Mouse (Mus musculus) gastrocnemius, postnatal 4 days (tissue): Measurements from ENCODE around the gene Zfp354a. TPM values are rescaled to one million over a fixed set of nuclear protein-coding genes. Genes with fewer than 3 reads are reported as not detected.
A peak's percentile ranks its signal among the peaks of the same experiment; 100 is the strongest.
"Not testable (repeated sequence)": the region's sequence is repeated elsewhere in the genome, so short reads cannot be mapped to it uniquely, and the experiment has no call there.

Source experiments
- DNase-seq, 2 experiments: peaks; one replicate each; pipeline ENCODE4 v3.0.0; 2021 to 2022; ENCODE audit warnings: low spot score in 2 of 2, mixed read lengths in 2 of 2
- long read RNA-seq, 2 experiments: library from polyadenylated mRNA; stranded (forward); transcript quantifications; one replicate each; pipeline ENCODE4 v2.0.0; 2021
- total RNA-seq, 2 experiments: library from RNA; stranded (reverse); gene quantifications; 2 replicates each; pipeline ENCODE4 v1.2.3; 2021

The Zfp354a gene
- 1 to 10 TPM; 3.4 to 3.5 TPM for total RNA-seq
- long read RNA-seq, experiment 1, partial matches to known transcripts, result 0 of 2 reads
- long read RNA-seq, experiment 1, other reads (novel, unspliced or antisense), result 1 of 2 reads
- long read RNA-seq, experiment 2, partial matches to known transcripts, result 0 of 1 reads
- long read RNA-seq, experiment 2, other reads (novel, unspliced or antisense), result 1 of 1 reads

DNA sequence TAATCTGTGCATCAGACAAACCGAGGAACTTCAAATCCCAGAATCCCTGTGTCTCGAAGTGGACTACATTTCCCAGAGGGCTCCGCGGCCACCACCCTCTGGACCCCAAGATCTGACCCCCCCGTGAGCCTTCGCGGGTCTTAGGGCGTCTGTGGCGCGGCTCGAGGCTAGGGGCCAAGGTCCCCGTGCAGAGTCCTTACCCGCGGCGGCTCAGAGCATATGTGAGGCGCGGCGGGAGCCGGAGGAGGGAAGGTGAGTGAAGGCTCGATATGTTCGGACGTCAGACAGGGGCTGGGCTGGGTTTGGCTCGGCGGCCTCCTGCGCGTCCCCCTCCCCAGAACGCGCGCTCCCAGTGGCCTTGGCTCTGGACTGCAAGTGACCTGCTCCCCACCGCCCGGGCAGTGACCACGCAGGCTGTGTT, at the start of gene Zfp354a:
Zfp354a (plus strand) TSS at position 107 of the 421 bp plus-strand sequence.
- DNase-seq, result peak; percentile 41 to 73

DNA sequence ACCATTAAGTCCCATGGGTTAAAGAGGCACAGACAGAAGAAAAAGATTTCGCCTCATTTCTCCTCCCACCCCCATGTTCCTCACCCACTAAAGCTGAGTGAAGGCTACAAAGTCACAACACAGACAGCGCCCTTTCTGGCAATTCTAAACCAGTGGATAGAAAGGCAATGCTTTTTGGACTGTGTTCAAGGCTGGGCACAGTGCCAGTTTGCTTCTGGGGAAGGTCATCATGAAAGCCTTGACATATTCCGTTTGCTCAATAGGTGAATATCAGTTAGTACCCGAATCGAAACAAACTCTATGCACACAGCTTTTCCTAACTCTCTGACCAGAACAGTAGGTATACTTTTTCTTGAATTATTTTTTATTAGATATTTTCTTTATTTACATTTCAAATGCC, 47.2 kb upstream of the Zfp354a start:
- no peak for DNase-seq

DNA sequence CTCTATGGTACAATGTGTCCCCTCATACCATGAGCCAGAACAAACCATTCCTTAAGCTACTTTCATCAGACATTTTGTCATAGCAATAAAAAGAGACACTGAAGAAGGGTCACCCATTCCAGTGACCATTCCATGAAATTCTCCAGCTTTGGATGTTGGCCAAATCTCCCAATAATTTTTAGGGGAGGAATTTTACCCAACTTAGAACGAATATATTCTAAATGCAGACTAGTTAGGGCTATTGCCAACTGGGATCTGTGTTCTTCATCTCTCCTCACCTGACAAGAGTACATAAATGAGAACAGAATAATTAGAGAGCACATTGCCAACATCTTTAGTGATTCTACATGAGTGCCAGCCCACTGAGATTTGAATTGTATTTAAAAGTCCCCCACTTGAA, 45.1 kb upstream of the Zfp354a start, which contains the start of gene Olfr54:
Olfr54 (plus strand) TSS at position 301 of the 400 bp plus-strand sequence.
- no peak for DNase-seq

DNA sequence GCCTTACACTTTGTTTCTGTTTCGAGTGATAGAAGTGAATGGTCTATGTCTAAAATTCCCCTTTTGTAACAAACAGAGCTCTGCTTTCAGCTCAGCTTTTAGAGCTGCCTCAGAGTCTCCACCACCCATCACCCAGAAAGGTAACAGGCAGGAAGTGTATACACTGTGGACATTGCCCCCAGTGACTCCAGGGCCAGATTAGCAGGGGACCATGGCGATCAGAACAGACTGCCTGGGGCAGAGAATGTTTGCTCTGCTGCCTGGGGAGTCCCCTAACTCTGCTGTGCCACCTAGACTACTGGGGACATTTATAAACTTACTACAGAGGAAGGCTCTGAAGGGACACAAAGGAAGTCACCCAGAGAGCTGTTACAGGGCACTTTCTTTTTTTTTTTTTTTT, 42.7 kb upstream of the Zfp354a start:
- DNase-seq, result no peak

DNA sequence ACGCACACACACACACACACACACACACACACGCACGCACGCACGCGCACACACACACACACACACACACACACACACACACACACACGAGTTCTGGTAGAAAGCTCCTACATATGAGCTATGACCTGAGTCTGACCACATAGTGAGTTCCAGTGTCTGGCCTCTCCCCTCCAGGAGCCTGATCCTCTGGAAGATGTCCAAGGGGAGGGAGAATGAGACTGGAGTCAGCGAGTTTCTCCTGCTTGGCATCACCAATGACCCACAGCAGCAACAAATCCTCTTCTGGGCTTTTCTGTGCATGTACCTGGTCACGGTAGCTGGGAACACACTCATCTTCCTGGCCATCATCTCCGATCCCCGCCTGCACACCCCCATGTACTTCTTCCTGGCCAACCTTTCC, 32.2 kb upstream of the Zfp354a start:
- not testable (repeated sequence) for DNase-seq

DNA sequence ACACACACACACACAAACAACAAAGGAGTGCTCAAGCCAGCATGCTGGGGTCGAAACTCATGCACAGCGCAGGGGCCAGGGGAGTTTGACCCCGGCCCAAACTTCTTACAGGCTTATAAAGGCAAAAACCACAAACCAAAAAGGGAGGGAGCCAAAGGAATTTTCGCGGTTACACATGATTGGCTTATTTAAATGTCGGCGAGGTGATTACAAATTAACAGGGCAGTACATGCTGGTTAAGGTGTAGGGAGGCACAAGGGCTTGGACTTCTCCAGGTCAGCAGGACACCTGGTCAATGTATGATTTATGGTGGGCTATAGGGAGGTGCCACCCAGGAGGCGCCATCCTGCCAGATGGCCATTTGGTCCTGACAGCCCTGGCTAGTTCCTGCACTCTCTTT, 29.7 kb upstream of the Zfp354a start:
- DNase-seq, result not testable (repeated sequence)

DNA sequence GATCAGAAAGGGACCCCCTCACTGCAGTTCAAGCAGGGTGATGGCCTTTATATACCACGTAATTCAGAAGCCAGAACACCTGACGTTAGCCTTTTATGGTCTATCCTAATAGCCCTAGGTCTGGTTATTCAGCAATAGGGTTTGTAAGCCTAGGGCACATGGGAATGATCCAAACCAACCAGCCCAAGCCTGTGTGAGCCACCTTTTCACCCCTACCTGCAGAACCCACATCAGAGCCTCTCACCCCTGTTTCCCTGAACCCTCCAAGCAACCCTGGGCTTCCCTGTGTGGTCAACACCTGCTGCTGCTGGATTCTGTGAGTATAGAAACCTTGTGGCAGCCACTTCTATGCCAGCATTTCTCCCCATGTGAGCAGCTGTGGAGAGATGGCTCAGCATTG, 28.8 kb upstream of the Zfp354a start:
- DNase-seq, result no peak

DNA sequence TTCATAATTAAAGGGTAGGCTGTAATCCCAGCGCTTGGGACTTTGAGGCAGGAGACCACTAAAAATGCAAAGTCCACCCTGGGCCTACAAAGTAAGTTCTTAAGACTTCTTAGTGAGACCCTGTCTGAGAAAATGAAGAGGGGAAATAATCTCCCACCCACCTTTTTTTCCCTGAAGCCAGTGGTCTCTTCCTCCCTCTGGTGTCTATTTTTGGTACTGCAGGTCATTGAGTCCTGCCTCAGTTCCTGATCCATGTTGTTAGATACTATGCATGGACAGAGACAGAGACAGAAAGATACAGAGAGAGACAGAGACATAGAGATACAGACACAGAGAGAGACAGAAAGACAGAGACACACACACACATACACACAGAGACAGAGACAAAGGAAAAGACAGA, 26.2 kb upstream of the Zfp354a start:
- no peak for DNase-seq

DNA sequence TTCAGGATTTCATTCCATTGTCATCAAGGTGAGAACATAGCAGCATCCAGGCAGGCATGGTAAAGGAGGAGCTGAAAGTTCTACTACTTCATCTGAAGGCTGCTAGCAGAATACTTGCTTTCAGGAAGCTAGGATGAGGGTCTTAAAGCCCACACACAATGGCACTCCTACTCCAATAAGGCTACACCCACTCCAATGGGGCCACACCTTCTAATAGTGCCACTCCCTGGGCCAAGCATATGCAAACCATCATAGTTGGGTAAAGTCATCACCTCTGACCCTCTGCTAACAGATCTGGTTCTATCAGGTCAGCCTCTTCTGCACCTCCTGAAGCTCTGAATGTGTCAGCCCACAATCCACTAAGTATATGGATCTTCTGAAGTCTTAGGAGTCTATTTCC, 24.9 kb upstream of the Zfp354a start:
- DNase-seq, result not testable (repeated sequence)

DNA sequence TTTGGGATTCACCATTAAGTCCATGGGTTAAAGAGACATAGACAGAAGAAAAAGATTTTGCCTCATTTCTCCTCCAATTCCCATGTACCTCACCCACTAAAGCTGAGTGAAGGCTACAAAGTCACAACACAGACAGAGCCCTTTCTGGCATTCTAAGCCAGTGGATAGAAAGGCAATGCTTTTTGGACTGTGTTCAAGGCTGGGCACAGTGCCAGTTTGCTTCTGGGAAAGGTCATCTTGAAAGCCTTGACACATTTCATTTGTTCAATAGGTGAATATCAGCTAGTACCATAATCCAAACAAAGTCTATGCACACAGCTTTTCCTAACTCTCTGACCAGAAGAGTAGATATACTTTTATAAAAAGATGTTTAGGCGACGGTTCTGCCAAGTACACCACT, 23.1 kb upstream of the Zfp354a start:
- DNase-seq, result no peak

DNA sequence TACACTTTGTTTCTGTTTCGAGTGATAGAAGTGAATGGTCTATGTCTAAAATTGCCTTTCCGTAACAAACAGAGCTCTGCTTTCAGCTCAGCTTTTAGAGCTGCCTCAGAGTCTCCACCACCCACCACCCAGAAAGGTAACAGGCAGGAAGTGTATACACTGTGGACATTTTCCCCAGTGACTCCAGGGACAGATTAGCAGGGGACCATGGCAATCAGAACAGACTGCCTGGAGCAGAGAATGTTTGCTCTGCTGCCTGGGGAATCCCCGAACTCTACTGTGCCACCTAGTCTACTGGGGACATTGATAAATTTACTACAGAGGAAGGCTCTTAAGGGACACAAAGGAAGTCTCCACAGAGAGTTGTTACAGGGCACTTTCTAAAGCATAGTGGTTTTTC, 14.3 kb upstream of the Zfp354a start:
- DNase-seq, result not testable (repeated sequence)

DNA sequence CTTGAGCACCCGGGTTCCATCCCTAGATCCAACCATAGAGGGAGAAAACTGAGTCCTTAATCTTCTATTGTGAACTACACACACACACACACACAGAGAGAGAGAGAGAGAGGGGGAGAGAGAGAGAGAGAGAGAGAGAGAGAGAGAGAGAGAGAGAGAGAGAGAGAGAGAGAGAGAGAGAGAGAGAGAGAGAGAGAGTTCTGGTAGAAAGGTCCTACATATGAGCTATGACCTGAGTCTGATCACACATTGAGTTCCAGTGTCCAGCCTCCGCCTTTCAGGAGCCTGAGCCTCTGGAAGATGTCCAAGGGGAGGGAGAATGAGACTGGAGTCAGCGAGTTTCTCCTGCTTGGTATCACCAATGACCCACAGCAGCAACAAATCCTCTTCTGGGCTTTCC, 11.2 kb upstream of the Zfp354a start, which contains the start of gene Olfr1375:
Olfr1375 (plus strand) TSS at position 301 of the 400 bp plus-strand sequence.
- not testable (repeated sequence) for DNase-seq

DNA sequence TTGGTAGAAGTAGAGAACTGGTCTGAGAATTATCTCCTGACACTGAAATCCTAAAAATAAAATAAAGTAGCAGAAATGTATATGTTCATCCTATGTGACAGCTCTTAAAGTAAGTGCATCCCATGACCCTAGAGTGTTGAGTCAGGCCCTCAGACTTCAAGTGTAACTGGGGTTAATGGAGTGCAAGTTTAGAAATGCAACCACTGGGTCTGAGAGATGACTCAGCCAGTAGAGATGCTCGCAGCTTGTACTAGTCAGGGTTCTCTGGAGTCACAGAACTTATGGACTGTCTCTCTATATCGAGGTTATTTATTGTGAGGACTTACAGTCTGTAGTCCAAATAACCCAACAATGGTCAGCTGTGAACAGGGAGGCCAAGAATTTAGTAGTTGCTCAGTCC, 7.4 kb upstream of the Zfp354a start:
- DNase-seq, result no peak

DNA sequence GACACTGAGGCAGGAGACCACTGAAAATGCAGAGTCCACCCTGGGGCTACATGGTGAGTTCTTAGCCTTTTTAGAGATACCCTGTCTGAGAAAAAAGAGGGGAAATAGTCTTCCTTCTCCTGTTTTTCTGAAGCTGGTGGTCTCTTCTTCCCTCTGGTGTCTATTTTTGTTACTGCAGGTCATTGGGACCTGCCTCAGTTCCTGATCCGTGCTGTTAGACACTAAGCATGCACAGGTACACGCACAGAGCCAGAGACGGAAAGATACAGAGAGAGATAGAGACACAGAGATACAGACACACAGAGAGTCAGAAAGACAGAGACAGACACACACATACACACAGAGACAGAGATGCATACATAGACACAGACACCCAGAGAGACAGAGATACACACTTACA, 5.8 kb upstream of the Zfp354a start:
- DNase-seq, result no peak

DNA sequence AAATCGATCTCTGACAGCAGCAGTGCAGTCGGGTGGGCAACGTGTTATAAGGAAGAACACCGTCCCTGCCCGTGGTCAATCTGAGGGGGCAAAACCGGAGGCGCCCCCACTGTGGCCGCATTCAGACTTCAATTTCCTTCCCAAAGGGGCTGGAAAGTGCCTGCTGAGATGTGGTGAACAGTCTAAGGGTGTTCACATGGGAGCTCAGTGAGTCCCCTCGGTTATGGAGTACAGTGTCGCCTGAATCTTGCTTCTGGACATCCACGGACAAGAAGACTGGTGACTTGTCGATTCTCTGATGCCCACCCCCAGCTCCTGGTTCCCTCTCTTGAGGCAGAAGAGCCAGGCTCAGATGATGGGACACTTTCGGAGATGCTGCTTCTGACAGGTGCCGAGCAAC, 583 bp downstream of the Zfp354a start:
- DNase-seq, result no peak

DNA sequence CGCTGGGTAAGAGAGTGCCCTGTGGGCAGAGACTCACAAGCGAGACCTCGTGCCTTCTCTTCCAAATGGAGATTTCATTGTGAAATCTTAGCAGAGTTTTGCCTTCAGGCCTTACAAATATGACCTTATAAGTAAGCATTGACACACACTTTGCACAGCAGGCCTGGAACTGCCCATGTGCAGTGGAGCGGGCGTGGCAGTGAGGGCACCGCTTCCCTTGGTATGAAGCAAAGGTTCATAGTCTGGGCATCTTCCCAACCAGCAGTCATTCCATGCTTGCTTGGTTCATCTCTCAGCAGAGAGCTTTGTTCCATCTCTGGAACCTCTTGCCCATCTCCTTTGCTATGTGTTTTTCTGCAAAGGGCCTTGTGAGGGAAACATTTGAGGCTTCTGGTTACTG, 1.9 kb downstream of the Zfp354a start:
- DNase-seq, result no peak

DNA sequence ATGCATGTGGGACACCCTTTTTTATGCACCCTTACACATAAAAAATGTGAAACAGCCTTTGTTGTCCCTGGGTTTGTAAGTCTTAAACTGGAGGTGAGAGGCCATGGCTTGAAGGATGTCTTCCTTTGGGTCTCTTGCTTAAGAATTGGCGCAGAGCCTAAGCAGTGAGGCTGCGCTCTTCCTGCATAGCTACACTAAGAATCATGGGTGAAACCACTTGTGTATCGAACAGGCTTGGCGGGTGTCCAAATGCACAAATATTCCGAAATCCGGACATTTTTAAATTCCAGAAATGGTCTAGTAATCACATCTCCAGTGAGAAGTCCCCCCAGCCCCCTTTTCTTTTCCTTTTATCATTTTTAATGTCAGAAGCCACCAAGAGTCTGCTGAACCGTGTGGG, 4.2 kb downstream of the Zfp354a start:
- no peak for DNase-seq

DNA sequence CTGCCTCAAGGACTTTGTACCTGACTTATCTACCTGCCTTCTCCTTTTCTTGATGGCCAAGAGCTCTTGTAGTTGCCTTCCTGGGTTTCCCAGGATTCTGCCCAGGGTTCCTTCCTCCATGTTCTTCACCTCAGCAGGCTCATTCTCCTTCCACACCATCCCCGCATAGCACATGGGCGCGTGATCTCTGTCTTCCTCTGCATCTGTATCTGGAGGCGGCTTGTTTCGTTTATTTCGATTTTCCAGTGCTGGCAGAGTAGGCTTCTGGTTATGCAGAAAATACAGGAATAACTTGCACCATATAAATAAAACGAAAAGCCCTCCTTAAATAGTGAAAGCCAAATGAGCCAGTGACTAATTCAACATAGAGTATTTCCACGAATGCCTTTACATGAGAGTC, 4.8 kb downstream of the Zfp354a start:
- no peak for DNase-seq

DNA sequence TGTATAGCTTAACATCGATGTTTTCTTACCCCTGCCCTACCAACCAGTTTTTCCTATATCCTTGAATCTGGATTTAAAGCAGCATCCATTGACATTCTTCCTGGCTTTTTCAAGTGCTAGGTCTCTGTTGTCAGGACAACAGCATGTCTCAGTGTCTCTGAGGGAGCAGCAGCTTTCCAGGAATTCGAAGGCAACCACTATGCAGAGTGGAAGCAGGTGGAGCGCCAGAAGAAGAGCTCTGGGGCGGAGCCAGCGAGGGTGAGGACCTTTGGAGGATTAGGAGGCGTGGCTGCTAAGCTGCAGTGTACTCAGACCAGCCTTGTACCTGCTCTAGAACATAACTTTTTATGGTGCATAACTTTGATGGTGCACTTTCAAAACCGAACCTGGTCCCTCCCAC, 25.5 kb downstream of the Zfp354a start:
- DNase-seq, result no peak

DNA sequence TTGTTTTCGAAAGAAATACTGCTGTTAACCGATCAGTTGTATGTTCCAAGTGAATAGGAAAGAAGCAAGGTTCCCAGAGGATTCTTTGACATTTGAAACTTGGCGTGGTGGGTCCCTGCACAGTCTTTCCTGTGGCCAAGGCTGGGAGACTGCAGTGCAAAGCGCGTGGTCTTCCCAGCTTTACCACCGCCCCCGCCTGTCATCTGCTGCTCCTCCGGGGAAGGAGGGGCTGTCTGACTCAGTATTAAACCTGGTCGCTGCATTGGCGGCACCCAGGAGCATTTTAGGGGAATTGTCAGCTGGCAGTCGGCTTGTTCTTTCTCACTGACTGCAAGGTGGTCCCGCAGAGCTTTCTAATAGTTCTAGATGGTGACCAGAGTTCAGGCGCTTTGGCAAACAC, 26.2 kb downstream of the Zfp354a start:
- DNase-seq, result no peak

DNA sequence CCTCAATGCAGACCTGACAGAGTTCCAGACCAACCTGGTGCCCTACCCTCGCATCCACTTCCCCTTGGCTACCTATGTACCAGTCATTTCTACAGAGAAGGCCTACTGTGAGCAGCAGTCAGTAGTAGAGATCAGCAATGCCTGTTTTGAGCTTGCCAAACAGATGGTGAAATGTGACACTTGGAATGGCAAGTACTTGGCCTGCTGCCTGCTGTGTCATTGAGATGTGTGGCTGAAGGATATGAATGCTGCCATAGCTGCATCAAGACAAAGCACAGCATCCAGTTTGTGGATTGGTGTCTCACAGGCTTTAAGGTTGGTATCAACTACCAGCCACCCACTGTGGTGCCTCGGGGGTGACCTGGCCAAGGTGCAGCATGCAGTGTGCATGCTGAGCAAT, 48.2 kb downstream of the Zfp354a start:
- no peak for DNase-seq

DNA sequence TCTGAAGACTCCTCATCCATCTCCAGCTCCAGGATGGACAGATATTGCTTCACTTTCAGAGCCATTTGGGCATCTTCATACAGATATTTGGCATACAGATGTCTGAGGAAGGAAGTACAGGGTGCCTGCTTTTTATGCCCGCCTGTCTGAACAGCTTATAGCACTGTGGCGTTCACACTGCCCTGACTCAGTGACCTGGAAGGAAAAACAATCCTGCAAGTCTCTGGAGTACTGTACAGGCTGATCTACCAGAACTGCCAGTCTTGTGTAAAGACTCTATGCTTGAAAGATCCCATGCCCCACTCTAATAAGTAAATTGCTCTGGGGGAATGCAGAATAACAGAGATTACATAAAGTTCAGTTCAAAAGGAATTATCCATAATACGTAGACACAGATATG, 51.6 kb downstream of the Zfp354a start:
- DNase-seq, result no peak
